Mouse (Mus musculus): ENCODE measurements around the gene Nr5a1. TPM values are rescaled to one million over a fixed set of nuclear protein-coding genes. Genes with fewer than 3 reads are reported as not detected.
A peak's percentile ranks its signal among the peaks of the same experiment; 100 is the strongest.

Nr5a1 gene
- polyA plus RNA-seq (2012; ENCODE audit: insufficient read depth, insufficient read length, missing spikeins) = not detected in 2 replicates

DNA sequence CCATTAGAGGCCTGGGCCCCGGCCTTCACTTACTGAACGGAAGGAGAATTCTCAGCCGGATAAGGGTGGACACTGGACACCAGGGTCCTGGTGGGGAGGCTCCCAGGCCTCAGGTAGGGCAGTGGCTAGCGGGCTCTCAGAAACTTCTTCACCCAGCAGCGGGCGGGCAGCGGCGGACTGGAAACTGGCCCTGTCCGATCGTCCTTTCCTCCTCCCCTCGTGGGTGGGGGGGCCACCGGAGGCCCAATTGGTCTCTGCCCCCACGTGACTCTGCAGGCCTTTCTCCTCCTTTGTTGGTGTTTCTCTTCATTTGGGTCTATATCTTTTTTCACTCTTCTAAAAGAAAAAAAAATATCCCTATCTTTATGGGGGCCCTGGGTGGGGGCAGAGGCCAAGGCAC lies at the start of gene Nr5a1:
Gene Nr5a1 (minus strand): TSS at position 219 of the 400 bp plus-strand sequence.
- Histone ChIP-seq H3K27ac (ENCODE audit: insufficient read depth, low read depth, low read length) (no peak within 1 kb of the TSS), H3K4me1 (ENCODE audit: control insufficient read depth, insufficient read depth, low read length) (peaks cover 4% of the 10 kb centered on the region), H3K4me3 (ENCODE audit: insufficient read depth, low read length) (no peak within 1 kb of the TSS)
- no peak for TF ChIP-seq CTCF (IDR thresholded peaks at IDR 0.05; ENCODE audit: low read depth, low read length)
- TF ChIP-seq POLR2A (IDR thresholded peaks at IDR 0.05; ENCODE audit: borderline replicate concordance, low read depth, low read length) = no peak

DNA sequence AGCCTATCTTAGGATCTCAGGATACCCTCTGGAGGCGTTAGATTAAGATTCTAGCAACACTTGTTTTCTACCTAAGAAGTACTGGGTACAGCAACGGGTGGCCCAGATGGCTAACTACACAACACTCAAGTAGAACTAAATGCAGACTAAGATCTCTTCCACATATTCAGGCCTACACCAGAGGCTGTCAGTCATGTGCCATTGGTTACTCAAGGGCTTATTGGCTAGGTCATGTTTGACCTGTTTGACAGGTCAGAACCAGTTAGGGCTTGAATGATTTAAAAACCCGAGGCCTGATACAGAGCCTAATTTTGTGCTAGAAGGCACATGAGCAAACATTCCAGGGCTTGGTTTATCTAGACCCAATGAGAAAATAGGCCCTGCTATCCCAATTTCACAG lies 25.5 kb upstream of the Nr5a1 start:
- H3K4me3 ChIP-seq (ENCODE audit: insufficient read depth, low read length) = no peak overlapping the region
- no peak for TF ChIP-seq POLR2A (IDR thresholded peaks at IDR 0.05; ENCODE audit: borderline replicate concordance, low read depth, low read length)
- TF ChIP-seq CTCF (IDR thresholded peaks at IDR 0.05; ENCODE audit: low read depth, low read length) = no peak
- no peak overlapping the region for H3K27ac ChIP-seq (ENCODE audit: insufficient read depth, low read depth, low read length)
- H3K4me1 ChIP-seq (ENCODE audit: control insufficient read depth, insufficient read depth, low read length) = peaks cover 3% of the 10 kb centered on the region

DNA sequence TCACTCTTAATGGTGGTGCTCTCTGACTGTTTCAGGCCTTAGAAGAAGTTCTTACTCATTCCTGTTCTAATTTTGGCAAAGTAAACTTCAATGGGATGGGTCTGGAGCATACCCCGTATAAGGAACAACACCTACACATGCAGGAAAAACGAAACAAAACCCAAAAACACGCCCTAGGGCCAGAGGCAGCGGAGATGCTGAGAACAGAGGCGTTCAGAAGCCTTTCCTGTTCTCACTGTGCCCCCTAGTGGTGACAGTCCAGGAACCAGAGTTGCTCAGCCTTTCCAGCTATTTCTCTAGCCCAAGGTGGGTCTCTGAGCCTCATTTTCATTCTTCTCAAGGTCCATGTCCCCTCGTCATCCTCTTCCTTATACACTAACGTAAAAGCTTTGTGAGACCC lies 25.1 kb upstream of the Nr5a1 start:
- peak; percentile 79 for TF ChIP-seq CTCF (IDR thresholded peaks at IDR 0.05; ENCODE audit: low read depth, low read length)
- no peak for TF ChIP-seq POLR2A (IDR thresholded peaks at IDR 0.05; ENCODE audit: borderline replicate concordance, low read depth, low read length)
- Histone ChIP-seq H3K4me3 (ENCODE audit: insufficient read depth, low read length) (no peak overlapping the region), H3K4me1 (ENCODE audit: control insufficient read depth, insufficient read depth, low read length) (peaks cover 3% of the 10 kb centered on the region), H3K27ac (ENCODE audit: insufficient read depth, low read depth, low read length) (no peak overlapping the region)

DNA sequence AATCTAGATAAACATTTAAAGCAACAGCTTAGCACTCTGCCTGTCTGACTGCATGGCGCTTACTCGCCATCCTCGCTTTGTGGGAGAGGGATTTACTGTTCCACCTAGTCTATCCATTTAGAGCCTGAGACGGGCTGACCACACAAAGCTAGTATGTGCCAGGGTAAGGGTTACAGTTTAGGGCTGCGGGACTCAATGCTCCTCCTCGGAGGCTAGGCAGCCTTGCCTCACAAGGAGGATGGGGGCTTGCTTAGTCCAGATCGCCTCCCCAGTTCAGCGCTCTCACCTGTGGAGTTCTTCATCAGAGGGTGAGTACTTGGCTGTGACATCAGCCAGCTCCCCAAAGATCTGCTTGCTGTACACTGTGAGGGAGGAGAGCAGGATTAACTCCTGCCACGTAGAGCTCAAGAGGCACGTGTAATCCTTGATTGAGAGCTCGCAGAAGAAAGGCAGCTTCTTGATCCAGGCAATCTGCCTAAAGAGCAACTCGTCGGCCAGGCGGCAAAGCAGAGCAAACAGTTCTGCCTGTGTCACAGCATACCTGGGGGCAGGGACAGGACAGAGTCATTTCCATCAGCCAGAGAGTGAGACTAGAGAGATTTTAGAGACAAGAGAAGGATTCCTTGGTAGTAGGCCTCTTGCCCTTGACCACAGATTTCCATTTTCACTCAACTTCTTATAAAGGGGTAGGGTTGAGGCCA lies 24.4 kb upstream of the Nr5a1 start:
- Histone ChIP-seq H3K4me3 (ENCODE audit: insufficient read depth, low read length) (no peak overlapping the region), H3K4me1 (ENCODE audit: control insufficient read depth, insufficient read depth, low read length) (peaks cover 3% of the 10 kb centered on the region), H3K27ac (ENCODE audit: insufficient read depth, low read depth, low read length) (no peak overlapping the region)
- TF ChIP-seq POLR2A (IDR thresholded peaks at IDR 0.05; ENCODE audit: borderline replicate concordance, low read depth, low read length) (no peak), CTCF (IDR thresholded peaks at IDR 0.05; ENCODE audit: low read depth, low read length) (no peak)

DNA sequence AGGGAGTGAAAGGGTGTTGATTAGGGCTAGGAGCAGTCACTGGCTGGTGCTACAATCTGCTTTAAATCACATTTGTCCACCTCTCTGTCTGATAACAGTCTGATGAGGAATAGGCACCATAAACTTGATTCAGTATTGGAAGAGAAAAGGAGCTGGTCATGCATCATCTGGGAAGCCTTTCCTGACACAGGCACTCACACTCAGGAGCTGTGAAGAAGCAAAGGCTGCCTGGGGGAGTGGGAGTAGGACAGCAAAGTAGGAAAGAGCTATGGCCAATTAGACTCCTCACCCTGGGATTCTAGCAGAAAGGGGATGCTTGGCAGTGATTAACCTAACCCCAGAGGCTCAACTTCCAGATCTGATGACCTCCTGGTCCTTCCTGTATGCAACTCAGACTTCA lies 21.4 kb upstream of the Nr5a1 start:
- Histone ChIP-seq H3K4me1 (ENCODE audit: control insufficient read depth, insufficient read depth, low read length) (peaks cover 3% of the 10 kb centered on the region), H3K4me3 (ENCODE audit: insufficient read depth, low read length) (no peak overlapping the region), H3K27ac (ENCODE audit: insufficient read depth, low read depth, low read length) (no peak overlapping the region)
- TF ChIP-seq CTCF (IDR thresholded peaks at IDR 0.05; ENCODE audit: low read depth, low read length) = no peak
- TF ChIP-seq POLR2A (IDR thresholded peaks at IDR 0.05; ENCODE audit: borderline replicate concordance, low read depth, low read length) = no peak

DNA sequence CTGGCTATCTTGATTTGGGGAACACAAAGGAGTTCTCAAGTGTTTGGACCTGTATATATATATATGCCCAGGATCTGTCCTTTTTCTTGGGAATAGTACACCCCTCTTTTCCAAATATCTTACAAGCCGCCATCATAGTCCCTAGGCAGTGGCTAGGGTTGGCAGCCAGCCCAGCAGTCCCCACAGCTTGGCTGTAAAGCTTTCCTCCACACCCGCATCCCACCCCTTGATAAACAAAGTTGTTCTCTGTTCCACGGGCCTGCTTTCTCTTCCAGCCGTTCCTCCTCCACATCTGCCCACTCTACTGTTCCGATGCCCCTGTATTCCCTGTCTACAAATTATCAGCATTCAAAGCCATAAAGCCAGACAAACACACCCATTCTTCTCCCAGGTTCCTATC lies 20.4 kb upstream of the Nr5a1 start:
- Histone ChIP-seq H3K27ac (ENCODE audit: insufficient read depth, low read depth, low read length) (no peak overlapping the region), H3K4me1 (ENCODE audit: control insufficient read depth, insufficient read depth, low read length) (peaks cover 3% of the 10 kb centered on the region), H3K4me3 (ENCODE audit: insufficient read depth, low read length) (no peak overlapping the region)
- TF ChIP-seq CTCF (IDR thresholded peaks at IDR 0.05; ENCODE audit: low read depth, low read length) (no peak), POLR2A (IDR thresholded peaks at IDR 0.05; ENCODE audit: borderline replicate concordance, low read depth, low read length) (no peak)

DNA sequence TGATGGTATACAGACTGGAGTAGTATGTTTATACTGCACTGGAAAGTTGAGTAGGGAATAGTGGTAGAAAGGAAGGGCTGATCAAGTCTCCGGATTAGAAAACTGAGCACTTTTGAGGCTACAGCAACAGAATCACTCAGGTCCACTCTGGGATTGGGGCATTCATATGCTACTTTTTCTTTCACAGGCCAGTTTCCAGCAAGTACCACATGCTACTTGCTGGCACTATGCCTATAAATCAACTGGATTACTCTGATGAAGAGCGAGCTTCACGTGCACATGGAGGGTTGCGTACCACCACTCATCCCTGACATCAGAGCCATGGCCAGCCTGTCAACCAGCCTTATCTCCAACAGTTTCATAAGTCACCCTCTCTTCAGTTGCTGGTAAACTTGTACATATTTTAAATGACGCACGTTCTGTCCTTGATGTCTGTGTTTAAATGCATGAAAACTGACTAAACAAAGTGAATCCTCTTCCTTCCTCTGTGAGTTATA lies 16.0 kb upstream of the Nr5a1 start:
- no peak overlapping the region for H3K4me3 ChIP-seq (ENCODE audit: insufficient read depth, low read length)
- H3K4me1 ChIP-seq (ENCODE audit: control insufficient read depth, insufficient read depth, low read length) = no peaks in the 10 kb centered on the region
- no peak overlapping the region for H3K27ac ChIP-seq (ENCODE audit: insufficient read depth, low read depth, low read length)
- no peak for TF ChIP-seq CTCF (IDR thresholded peaks at IDR 0.05; ENCODE audit: low read depth, low read length)
- no peak for TF ChIP-seq POLR2A (IDR thresholded peaks at IDR 0.05; ENCODE audit: borderline replicate concordance, low read depth, low read length)

DNA sequence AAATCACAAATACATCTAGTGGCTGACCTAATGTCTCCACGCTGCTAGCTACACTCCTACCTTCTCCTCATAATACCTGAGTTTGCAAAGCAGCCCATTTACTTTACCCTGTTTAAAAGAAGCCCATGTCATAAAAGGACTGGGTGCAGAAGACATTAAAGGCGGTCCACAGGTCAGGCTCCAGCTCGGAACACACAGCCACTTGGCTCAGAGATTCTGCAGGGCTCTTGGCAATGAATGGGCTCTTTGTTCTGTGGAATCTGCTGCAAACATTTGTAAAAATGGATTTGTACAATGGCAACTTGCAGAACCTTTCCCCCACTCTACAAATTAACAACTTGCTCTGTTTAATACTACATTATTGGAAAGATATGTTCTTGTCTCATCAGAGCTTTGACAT lies 11.1 kb upstream of the Nr5a1 start:
- TF ChIP-seq CTCF (IDR thresholded peaks at IDR 0.05; ENCODE audit: low read depth, low read length) (no peak), POLR2A (IDR thresholded peaks at IDR 0.05; ENCODE audit: borderline replicate concordance, low read depth, low read length) (no peak)
- Histone ChIP-seq H3K4me3 (ENCODE audit: insufficient read depth, low read length) (no peak overlapping the region), H3K27ac (ENCODE audit: insufficient read depth, low read depth, low read length) (no peak overlapping the region), H3K4me1 (ENCODE audit: control insufficient read depth, insufficient read depth, low read length) (no peaks in the 10 kb centered on the region)

DNA sequence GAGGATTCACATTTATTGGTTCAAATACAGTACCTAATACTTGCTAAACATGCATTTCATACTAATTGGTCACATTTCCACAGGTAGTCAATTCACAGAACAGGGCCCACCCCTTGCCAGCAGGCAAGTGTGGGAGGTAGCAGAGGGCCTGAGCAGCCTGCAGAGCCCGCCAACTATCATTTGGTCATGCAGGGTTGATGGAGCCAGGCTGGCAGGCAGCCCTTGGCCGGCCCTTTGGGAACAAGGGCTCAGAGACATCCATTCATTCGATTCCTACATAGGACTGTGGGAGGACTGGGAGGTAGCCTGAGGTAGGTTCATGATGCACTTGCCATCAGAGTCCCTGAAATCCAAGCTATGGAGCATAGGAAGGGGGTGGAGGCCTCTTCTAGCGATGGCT lies 9.0 kb upstream of the Nr5a1 start:
- no peak overlapping the region for H3K27ac ChIP-seq (ENCODE audit: insufficient read depth, low read depth, low read length)
- no peaks in the 10 kb centered on the region for H3K4me1 ChIP-seq (ENCODE audit: control insufficient read depth, insufficient read depth, low read length)
- TF ChIP-seq CTCF (IDR thresholded peaks at IDR 0.05; ENCODE audit: low read depth, low read length) (no peak), POLR2A (IDR thresholded peaks at IDR 0.05; ENCODE audit: borderline replicate concordance, low read depth, low read length) (no peak)
- no peak overlapping the region for H3K4me3 ChIP-seq (ENCODE audit: insufficient read depth, low read length)

DNA sequence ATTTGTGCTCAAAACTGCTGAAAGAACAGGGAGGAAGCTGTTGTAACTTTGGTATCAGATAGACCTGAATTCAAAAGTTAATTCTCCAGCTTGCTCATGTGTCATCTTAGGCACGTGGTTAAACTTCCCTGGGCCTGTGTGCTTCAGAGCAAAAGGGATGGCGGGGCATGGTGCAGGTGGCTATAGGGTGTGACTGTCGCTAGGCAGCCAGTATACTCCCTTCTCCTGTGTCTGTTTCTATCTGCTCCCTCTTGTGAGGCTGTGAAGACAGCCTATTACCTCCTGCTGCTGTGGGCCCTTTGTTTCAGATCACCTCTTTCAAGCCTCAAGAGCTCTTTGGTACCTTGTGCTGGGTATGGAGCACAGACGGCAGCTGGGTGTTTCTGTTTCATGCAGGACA lies 7.7 kb upstream of the Nr5a1 start:
- no peak overlapping the region for H3K4me3 ChIP-seq (ENCODE audit: insufficient read depth, low read length)
- H3K4me1 ChIP-seq (ENCODE audit: control insufficient read depth, insufficient read depth, low read length) = peaks cover 4% of the 10 kb centered on the region
- TF ChIP-seq POLR2A (IDR thresholded peaks at IDR 0.05; ENCODE audit: borderline replicate concordance, low read depth, low read length) (no peak), CTCF (IDR thresholded peaks at IDR 0.05; ENCODE audit: low read depth, low read length) (no peak)
- H3K27ac ChIP-seq (ENCODE audit: insufficient read depth, low read depth, low read length) = no peak overlapping the region
